Comparison of ENCODE assay signal across 8 mouse cellular contexts in the genomic region with DNA sequence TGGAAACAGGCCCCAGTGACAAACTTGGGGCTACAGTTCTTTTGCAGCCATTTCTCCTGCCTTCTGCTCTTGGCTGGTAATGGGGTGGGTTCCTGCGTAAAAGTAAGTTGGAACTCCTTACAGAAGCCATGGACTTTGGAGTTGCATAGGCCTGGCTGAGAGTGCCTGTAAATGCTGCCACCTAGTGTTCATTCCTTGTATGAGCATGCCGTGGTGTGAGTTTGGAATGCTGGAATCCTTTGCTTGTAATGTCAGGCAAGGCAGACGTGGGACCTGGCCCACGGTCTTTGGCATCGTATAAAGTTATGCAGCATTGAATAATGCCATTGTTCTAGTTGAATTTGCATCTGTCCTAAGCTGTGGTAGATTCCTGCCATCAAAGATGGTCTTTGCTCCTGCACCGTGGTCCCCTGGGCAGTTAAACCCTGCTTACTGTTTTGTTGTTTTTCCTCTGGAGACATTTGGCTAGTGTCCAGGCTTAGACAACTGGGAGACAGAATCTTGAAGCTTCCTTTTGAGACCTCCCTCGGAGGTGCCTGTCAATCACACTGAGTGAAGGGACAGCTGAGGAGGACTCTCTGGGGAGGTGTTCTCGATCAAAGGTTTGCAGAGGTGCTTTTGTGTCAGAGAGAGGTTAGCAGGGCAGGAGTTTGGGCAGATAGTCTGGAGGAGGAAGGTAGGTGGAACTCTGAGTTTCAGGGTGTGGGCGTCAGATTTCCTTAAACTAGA. TPM values are rescaled to one million over a fixed set of nuclear protein-coding genes. Genes with fewer than 3 reads are reported as not detected.
DNase-seq lines count a peak whose midpoint lies in the region; ATAC-seq and TF ChIP-seq lines count a peak whose summit lies in the region.

No protein-coding gene starts in this region.

- TF ChIP-seq CTCF in kidney, adult 2 months (conservative IDR thresholded peaks at IDR 0.05; ENCODE audit: insufficient read depth, insufficient read length, low read depth, low read length) = peak; percentile 96
- TF ChIP-seq CTCF in midbrain, postnatal 0 days (IDR thresholded peaks at IDR 0.05) = peak; percentile 99

- no peak for TF ChIP-seq POLR2A in kidney, adult 2 months (IDR thresholded peaks at IDR 0.05; ENCODE audit: low read depth, low read length)

- 11% methylated on average over 9 of the region's 9 CpGs for WGBS in kidney, adult 2 months
- WGBS in limb, embryonic 10.5 days = 38% methylated on average over 9 of the region's 9 CpGs
- WGBS in midbrain, postnatal 0 days = 16% methylated on average over 9 of the region's 9 CpGs
- WGBS in stomach, embryonic 16.5 days = 23% methylated on average over 9 of the region's 9 CpGs

- peak; percentile 73 for DNase-seq in CD4-positive, CD25-positive, alpha-beta regulatory T cell, adult 2 months (ENCODE audit: low read depth, low spot score)
- peak; percentile 55 to 69 for DNase-seq in adrenal gland, adult 18-20 months (ENCODE audit: low spot score in 2 of 2)
- DNase-seq in embryo, embryonic 10 days (ENCODE audit: low spot score) = peak; percentile 93
- DNase-seq in gastrocnemius, postnatal 10 days = peak; percentile 61
- DNase-seq in kidney, adult 2 months = peak; percentile 89
- DNase-seq in limb, embryonic 10.5 days (ENCODE audit: low spot score) = peak; percentile 79
- peak; percentile 88 for DNase-seq in midbrain, postnatal 0 days (ENCODE audit: low spot score)

- no peaks in the 10 kb centered on the region for H3K36me3 ChIP-seq in kidney, adult 2 months (ENCODE audit: control insufficient read depth, insufficient read depth, low read length)
- H3K36me3 ChIP-seq in limb, embryonic 10.5 days = no peaks in the 10 kb centered on the region
- H3K36me3 ChIP-seq in midbrain, postnatal 0 days (ENCODE audit: insufficient read depth, low read length) = no peaks in the 10 kb centered on the region
- no peaks in the 10 kb centered on the region for H3K36me3 ChIP-seq in stomach, embryonic 16.5 days (ENCODE audit: control insufficient read depth, insufficient read depth, low read length)

- H3K4me3 ChIP-seq in kidney, adult 2 months (ENCODE audit: insufficient read depth, low read depth, low read length) = no peak overlapping the region
- H3K4me3 ChIP-seq in limb, embryonic 10.5 days = no peak overlapping the region
- no peak overlapping the region for H3K4me3 ChIP-seq in midbrain, postnatal 0 days (ENCODE audit: low read depth, low read length)
- no peak overlapping the region for H3K4me3 ChIP-seq in stomach, embryonic 16.5 days (replicated peaks; ENCODE audit: low read length)

- no peaks in the 10 kb centered on the region for H3K9me3 ChIP-seq in limb, embryonic 10.5 days (replicated peaks)
- H3K9me3 ChIP-seq in midbrain, postnatal 0 days (ENCODE audit: low read length) = no peaks in the 10 kb centered on the region
- H3K9me3 ChIP-seq in stomach, embryonic 16.5 days (replicated peaks; ENCODE audit: control insufficient read depth, low read length) = no peaks in the 10 kb centered on the region

- no peak overlapping the region for H3K4me2 ChIP-seq in midbrain, postnatal 0 days (ENCODE audit: low read depth, low read length, poor library complexity, severe bottlenecking)
- H3K4me2 ChIP-seq in stomach, embryonic 16.5 days (ENCODE audit: low read depth, low read length) = no peak overlapping the region

- no peak overlapping the region for H3K27ac ChIP-seq in kidney, adult 2 months (ENCODE audit: insufficient read depth, low read depth, low read length)
- H3K27ac ChIP-seq in limb, embryonic 10.5 days = no peak overlapping the region
- no peak overlapping the region for H3K27ac ChIP-seq in midbrain, postnatal 0 days (ENCODE audit: low read depth, low read length)
- H3K27ac ChIP-seq in stomach, embryonic 16.5 days (ENCODE audit: low read length) = no peak overlapping the region

- no peaks in the 10 kb centered on the region for H3K4me1 ChIP-seq in kidney, adult 2 months (ENCODE audit: control insufficient read depth, insufficient read depth, low read length)
- peaks cover 18% of the 10 kb centered on the region for H3K4me1 ChIP-seq in limb, embryonic 10.5 days
- no peaks in the 10 kb centered on the region for H3K4me1 ChIP-seq in midbrain, postnatal 0 days (ENCODE audit: insufficient read depth, low read length)
- peaks cover 14% of the 10 kb centered on the region; the same call in 1 of the 2 replicates for H3K4me1 ChIP-seq in stomach, embryonic 16.5 days (ENCODE audit: control insufficient read depth, insufficient read depth, low read length)

- H3K27me3 ChIP-seq in kidney, adult 2 months (replicated peaks; ENCODE audit: control insufficient read depth, insufficient read depth, low read length) = no peaks in the 10 kb centered on the region
- H3K27me3 ChIP-seq in limb, embryonic 10.5 days (ENCODE audit: low read depth, poor library complexity, severe bottlenecking) = peaks cover 26% of the 10 kb centered on the region; the same call in 1 of the 2 replicates
- H3K27me3 ChIP-seq in midbrain, postnatal 0 days (ENCODE audit: insufficient read depth, low read length) = no peaks in the 10 kb centered on the region
- no peaks in the 10 kb centered on the region; the same call in 1 of the 2 replicates for H3K27me3 ChIP-seq in stomach, embryonic 16.5 days (ENCODE audit: control insufficient read depth, insufficient read depth, low read length)

- no peak overlapping the region for H3K9ac ChIP-seq in midbrain, postnatal 0 days (replicated peaks; ENCODE audit: low read length, poor library complexity, severe bottlenecking)
- H3K9ac ChIP-seq in stomach, embryonic 16.5 days (ENCODE audit: low read length) = peak overlapping the region; percentile 20; the same call in 1 of the 2 replicates

- ATAC-seq in midbrain, postnatal 0 days (ENCODE audit: low FRiP score) = 0 out of 2 replicates have a peak, but pooled peaks have one; percentile 34
- peak; percentile 52; the same call in 1 of the 2 replicates for ATAC-seq in stomach, embryonic 16.5 days (ENCODE audit: insufficient read depth, low FRiP score)

RNA-seq across cellular contexts. Expression of a gene that starts 58.1 kb away (rescaled TPM):
- 1 to 10 TPM; 5.7 to 8.0 TPM for total RNA-seq in adrenal gland, adult 18-20 months (2021)
- 10 to 100 TPM; 26.5 to 27.6 TPM for total RNA-seq in gastrocnemius, postnatal 10 days (2021)
- polyA plus RNA-seq in kidney, adult 2 months (2012; rRNA removed) = 14.6 and 16.8 TPM in 2 replicates
- polyA plus RNA-seq in limb, embryonic 10.5 days (2016; fragmentation: Nextera tagmentation; extraction: Ambion mirVana) = 4.5 and 5.3 TPM in 2 replicates
- total RNA-seq in midbrain, postnatal 0 days (2014; rRNA removed) = 36.2 and 36.7 TPM in 2 replicates
- polyA plus RNA-seq in midbrain, postnatal 0 days (2015; fragmentation: Nextera tagmentation; extraction: Ambion mirVana) = 15.8 and 16.6 TPM in 2 replicates
- polyA plus RNA-seq in stomach, embryonic 16.5 days (2015; fragmentation: Nextera tagmentation; extraction: Ambion mirVana) = 5.4 and 6.9 TPM in 2 replicates
